Mouse (Mus musculus): ENCODE measurements around the gene Myo1g.

GRCm38 (mm10) chr11:6529961-6530360 is 9.2 kb upstream of the Myo1g start:
- TF ChIP-seq POLR2A (IDR thresholded peaks at IDR 0.05; ENCODE audit: low read depth, low read length), result no peak
- no peak for TF ChIP-seq CTCF (IDR thresholded peaks at IDR 0.05; ENCODE audit: borderline replicate concordance, insufficient read depth, low read length)

Measured in embryonic fibroblast, embryonic 13.5 days (primary cell).